Mouse (Mus musculus) ES-Bruce4 (cell line): Measurements from ENCODE around the gene Mink1.
"Not testable (repeated sequence)": the region's sequence is repeated elsewhere in the genome, so short reads cannot be mapped to it uniquely, and the experiment has no call there.

Experiments
- CTCF ChIP-seq: IDR thresholded peaks from one replicate; pipeline ENCODE4 v1.8.1; 2011; ENCODE audit warnings: low read depth, low read length
- POLR2A ChIP-seq: IDR thresholded peaks from one replicate; pipeline ENCODE4 v1.8.1; 2011; ENCODE audit warnings: low read length; ENCODE audit not compliant: insufficient read depth

DNA sequence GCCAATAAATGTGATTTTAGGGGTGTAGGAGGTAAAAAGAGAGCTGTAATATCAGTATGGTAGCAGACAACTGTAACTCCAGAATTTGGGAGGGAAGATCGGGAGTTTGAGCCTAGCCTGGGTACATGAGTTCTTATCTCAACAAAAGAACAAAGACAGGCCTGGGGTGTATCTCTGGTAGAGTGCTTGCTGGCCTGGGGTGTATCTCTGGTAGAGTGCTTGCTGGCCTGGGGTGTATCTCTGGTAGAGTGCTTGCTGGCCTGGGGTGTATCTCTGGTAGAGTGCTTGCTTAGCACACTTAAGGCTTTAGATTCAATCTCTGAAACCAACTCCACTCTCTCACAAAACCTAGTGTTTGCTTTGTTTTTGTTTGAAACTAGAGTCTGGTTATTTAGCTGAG lies 7.9 kb downstream of the Mink1 start:
- not testable (repeated sequence) for TF ChIP-seq CTCF, POLR2A
